Mouse (Mus musculus) inflammation-experienced regulatory T-cells, adult 6 months (primary cell): Measurements from ENCODE around the gene Rom1. TPM values are rescaled to one million over a fixed set of nuclear protein-coding genes. Genes with fewer than 3 reads are reported as not detected.
"Not testable (repeated sequence)": the region's sequence is repeated elsewhere in the genome, so short reads cannot be mapped to it uniquely, and the experiment has no call there.

Experiments
- ATAC-seq: one replicate; pipeline ENCODE4 v1.8.0; 2017
- polyA plus RNA-seq, 3 experiments: library from polyadenylated mRNA; unstranded; fragments of 100-300 nt; shearing (Covaris generic); gene quantifications; one replicate each; pipeline ENCODE4 v1.2.1; 2017

The Rom1 gene
- polyA plus RNA-seq, 3 experiments from 2014 or later = 3.2 to 22.7 (median 3.4) TPM

GRCm38 (mm10) chr19:8941515-8942217, 12.5 kb upstream of the Rom1 start, which contains the start of gene Mta2:
TSS of gene Mta2 (plus strand) at chr19:8941875.
- ATAC-seq = peak; percentile 94

GRCm38 (mm10) chr19:8941136-8941514, 12.0 kb upstream of the Rom1 start:
- ATAC-seq = no peak

GRCm38 (mm10) chr19:8940526-8941133, 11.5 kb upstream of the Rom1 start:
- ATAC-seq = no peak

GRCm38 (mm10) chr19:8936736-8937135, 7.6 kb upstream of the Rom1 start:
- ATAC-seq = no peak

- no peak for ATAC-seq
Observed at GRCm38 (mm10) chr19:8930771-8931170, 1.6 kb upstream of the Rom1 start.

- no peak for ATAC-seq
Observed at GRCm38 (mm10) chr19:8930117-8930516, 961 bp upstream of the Rom1 start.

- ATAC-seq = peak; percentile 38
Observed at GRCm38 (mm10) chr19:8928689-8929223, 400 bp downstream of the Rom1 start.

- ATAC-seq = no peak
Observed at GRCm38 (mm10) chr19:8927891-8928525, 1.1 kb downstream of the Rom1 start.

GRCm38 (mm10) chr19:8926766-8927165, 2.4 kb downstream of the Rom1 start:
- no peak for ATAC-seq

GRCm38 (mm10) chr19:8921741-8922140, 7.4 kb downstream of the Rom1 start:
- no peak for ATAC-seq

- peak; percentile 44 for ATAC-seq
Observed at GRCm38 (mm10) chr19:8920836-8921291, 8.3 kb downstream of the Rom1 start.

GRCm38 (mm10) chr19:8920073-8920736, 9.0 kb downstream of the Rom1 start, which contains the start of gene B3gat3:
TSS of gene B3gat3 (plus strand) at chr19:8920374.
- ATAC-seq = peak; percentile 57

- ATAC-seq = no peak
Observed at GRCm38 (mm10) chr19:8919684-8920072, 9.5 kb downstream of the Rom1 start.

- peak; percentile 25 for ATAC-seq
Observed at GRCm38 (mm10) chr19:8919000-8919399, 10.2 kb downstream of the Rom1 start.

- no peak for ATAC-seq
Observed at GRCm38 (mm10) chr19:8914212-8914611, 14.9 kb downstream of the Rom1 start.

- ATAC-seq = no peak
Observed at GRCm38 (mm10) chr19:8911810-8912209, 17.3 kb downstream of the Rom1 start.

GRCm38 (mm10) chr19:8908531-8908930, 20.6 kb downstream of the Rom1 start:
- no peak for ATAC-seq

GRCm38 (mm10) chr19:8903412-8903811, 25.7 kb downstream of the Rom1 start:
- ATAC-seq = no peak

- ATAC-seq = no peak
Observed at GRCm38 (mm10) chr19:8899079-8899478, 30.1 kb downstream of the Rom1 start.

GRCm38 (mm10) chr19:8898576-8898975, 30.6 kb downstream of the Rom1 start:
- no peak for ATAC-seq

- peak; percentile 96 for ATAC-seq
Observed at GRCm38 (mm10) chr19:8897865-8898495, 31.2 kb downstream of the Rom1 start, which contains the start of gene Ganab. TSS of gene Ganab (plus strand) at chr19:8898071.

- not testable (repeated sequence) for ATAC-seq
Observed at GRCm38 (mm10) chr19:8897211-8897864, 31.8 kb downstream of the Rom1 start.
